Mouse (Mus musculus): ENCODE results near the gene Fzd7. TPM values are rescaled to one million over a fixed set of nuclear protein-coding genes. Genes with fewer than 3 reads are reported as not detected.

Gene Fzd7
- total RNA-seq, 2 experiments from 2014 or later, result 4.7 to 6.4 TPM

GRCm38 (mm10) chr1:59495970-59496369, 13.7 kb downstream of the Fzd7 start:
- DNase-seq, result no peak
- intact Hi-C loops (cut with DNase I), result no loop called here

- intact Hi-C loops (cut with DNase I), result no loop called here
- no peak for DNase-seq
Measured at GRCm38 (mm10) chr1:59497741-59498613, 15.8 kb downstream of the Fzd7 start.

- DNase-seq, result no peak
- intact Hi-C loops (cut with DNase I), result no loop called here
Measured at GRCm38 (mm10) chr1:59499327-59499726, 17.1 kb downstream of the Fzd7 start.

GRCm38 (mm10) chr1:59502355-59502754, 20.1 kb downstream of the Fzd7 start:
- no peak for DNase-seq
- intact Hi-C loops (cut with DNase I), result no loop called here

GRCm38 (mm10) chr1:59503659-59504301, 21.6 kb downstream of the Fzd7 start:
- no peak for DNase-seq
- intact Hi-C loops (cut with DNase I), result no loop called here

- no peak for DNase-seq
- intact Hi-C loops (cut with DNase I), result no loop called here
Measured at GRCm38 (mm10) chr1:59504302-59504700, 22.1 kb downstream of the Fzd7 start.

- DNase-seq, result peak; percentile 13 to 31
- intact Hi-C loops (cut with DNase I), result no loop called here
Measured at GRCm38 (mm10) chr1:59508463-59509139, 26.4 kb downstream of the Fzd7 start.

GRCm38 (mm10) chr1:59511566-59512270, 29.5 kb downstream of the Fzd7 start:
- intact Hi-C loops (cut with DNase I), result no loop called here
- no peak for DNase-seq

GRCm38 (mm10) chr1:59516026-59516917, 34.0 kb downstream of the Fzd7 start, which contains the start of gene Gm973:
Gm973 (plus strand) TSS chr1:59516264.
- peak; percentile 41 to 62 for DNase-seq
- intact Hi-C loops (cut with DNase I), result no loop called here

- no peak for DNase-seq
- intact Hi-C loops (cut with DNase I), result no loop called here
Measured at GRCm38 (mm10) chr1:59520226-59520837, 38.1 kb downstream of the Fzd7 start.

GRCm38 (mm10) chr1:59522456-59522855, 40.2 kb downstream of the Fzd7 start:
- intact Hi-C loops (cut with DNase I), result no loop called here
- no peak for DNase-seq

- no peak for DNase-seq
- intact Hi-C loops (cut with DNase I), result no loop called here
Measured at GRCm38 (mm10) chr1:59523378-59523958, 41.2 kb downstream of the Fzd7 start.

- DNase-seq, result no peak
- intact Hi-C loops (cut with DNase I), result no loop called here
Measured at GRCm38 (mm10) chr1:59524071-59524470, 41.8 kb downstream of the Fzd7 start.

GRCm38 (mm10) chr1:59524759-59525158, 42.5 kb downstream of the Fzd7 start:
- DNase-seq, result no peak
- intact Hi-C loops (cut with DNase I), result no loop called here

GRCm38 (mm10) chr1:59527219-59527618, 45.0 kb downstream of the Fzd7 start:
- DNase-seq, result no peak
- intact Hi-C loops (cut with DNase I), result no loop called here

GRCm38 (mm10) chr1:59534976-59535810, 53.0 kb downstream of the Fzd7 start:
- DNase-seq, result no peak
- intact Hi-C loops (cut with DNase I), result no loop called here

Measured in heart, postnatal 14 days (tissue).